Mouse (Mus musculus) heart, embryonic 15.5 days (tissue): ENCODE measurements around the gene Crabp2. TPM values are rescaled to one million over a fixed set of nuclear protein-coding genes. Genes with fewer than 3 reads are reported as not detected.

Experiments
- ATAC-seq: fragments of 200-750 bp; cut with Nextera tagmentation; replicated peaks from 2 replicates; pipeline ENCODE4 v1.8.0; 2017; ENCODE audit warnings: low read depth, moderate TSS enrichment; ENCODE audit not compliant: insufficient number of reproducible peaks, insufficient read depth, low FRiP score
- H3K27ac ChIP-seq: fragments of 300-500 bp; sonication (generic); 2 replicates; pipeline ENCODE4 v1.5.1; 2015; ENCODE audit warnings: mild to moderate bottlenecking, inconsistent platforms
- H3K27me3 ChIP-seq: fragments of 300-500 bp; sonication (generic); 2 replicates; pipeline ENCODE4 v1.6.1; 2015; ENCODE audit warnings: inconsistent platforms
- H3K36me3 ChIP-seq: fragments of 300-500 bp; sonication (generic); 2 replicates; pipeline ENCODE4 v1.6.1; 2015; ENCODE audit warnings: mild to moderate bottlenecking, inconsistent platforms
- H3K4me1 ChIP-seq: fragments of 300-500 bp; sonication (generic); replicated peaks from 2 replicates; pipeline ENCODE4 v1.6.1; 2015; ENCODE audit warnings: inconsistent platforms
- H3K4me2 ChIP-seq: fragments of 300-500 bp; sonication (generic); 2 replicates; pipeline ENCODE4 v1.6.1; 2015; ENCODE audit warnings: inconsistent platforms, mild to moderate bottlenecking, moderate library complexity
- H3K4me3 ChIP-seq: fragments of 300-500 bp; sonication (generic); 2 replicates; pipeline ENCODE4 v1.5.1; 2015; ENCODE audit warnings: mild to moderate bottlenecking, inconsistent platforms
- H3K9ac ChIP-seq: fragments of 300-500 bp; sonication (generic); 2 replicates; pipeline ENCODE4 v1.6.1; 2015; ENCODE audit warnings: mild to moderate bottlenecking, inconsistent platforms
- H3K9me3 ChIP-seq: fragments of 300-500 bp; sonication (generic); replicated peaks from 2 replicates; pipeline ENCODE4 v1.6.1; 2016; ENCODE audit warnings: inconsistent platforms
- WGBS: fragments of 180-500 bp; shearing (Covaris S2); methylation state at CpG from one replicate; pipeline ENCODE4 v1.1.7; 2015; ENCODE audit warnings: mixed read lengths; 5-methylcytosine and 5-hydroxymethylcytosine counted together
- polyA plus RNA-seq: library from polyadenylated mRNA; unstranded; fragments of >200 nt; fragmentation: Nextera tagmentation; extraction: Ambion mirVana; gene quantifications from 2 replicates; pipeline ENCODE4 v1.2.1, GENCODE M21; 2015

Crabp2 gene
- polyA plus RNA-seq, 1 experiment from 2014 or later = 4.1 TPM

- peaks cover 61% of the 10 kb centered on the region for H3K4me1 ChIP-seq
- no peaks in the 10 kb centered on the region for H3K36me3 ChIP-seq
- WGBS = 0% methylated on average over 17 of the region's 17 CpGs
- H3K9me3 ChIP-seq = no peaks in the 10 kb centered on the region
- H3K9ac ChIP-seq = peak overlapping the region; percentile 28; the same call in 1 of the 2 replicates
- peak overlapping the region; percentile 72; the same call in 1 of the 2 replicates for H3K27ac ChIP-seq
- peak overlapping the region; percentile 43 for H3K4me3 ChIP-seq
- ATAC-seq = peak; percentile 63
- H3K27me3 ChIP-seq = peaks cover 35% of the 10 kb centered on the region
- H3K4me2 ChIP-seq = peak overlapping the region; percentile 70
Observed at GRCm38 (mm10) chr3:87986868-87987267, 38.4 kb downstream of the Crabp2 start.

- ATAC-seq = peak; percentile 27; the same call in 1 of the 2 replicates
- Histone ChIP-seq H3K4me1 (peaks cover 53% of the 10 kb centered on the region), H3K27ac (no peak overlapping the region; the same call in 1 of the 2 replicates), H3K9me3 (no peaks in the 10 kb centered on the region), H3K4me3 (peak overlapping the region; percentile 43), H3K36me3 (no peaks in the 10 kb centered on the region), H3K9ac (peak overlapping the region; percentile 20; the same call in 1 of the 2 replicates), H3K27me3 (peaks cover 43% of the 10 kb centered on the region), H3K4me2 (peak overlapping the region; percentile 70)
- WGBS = 2% methylated on average over 15 of the region's 15 CpGs
Observed at GRCm38 (mm10) chr3:87987633-87988032, 39.2 kb downstream of the Crabp2 start.

- peaks cover 49% of the 10 kb centered on the region for H3K4me1 ChIP-seq
- WGBS = 6% methylated on average over 15 of the region's 15 CpGs
- ATAC-seq = no peak
- H3K9ac ChIP-seq = peak overlapping the region; percentile 20; the same call in 1 of the 2 replicates
- peak overlapping the region; percentile 70 for H3K4me2 ChIP-seq
- H3K27me3 ChIP-seq = peaks cover 47% of the 10 kb centered on the region
- no peaks in the 10 kb centered on the region for H3K36me3 ChIP-seq
- H3K27ac ChIP-seq = no peak overlapping the region
- no peaks in the 10 kb centered on the region for H3K9me3 ChIP-seq
- H3K4me3 ChIP-seq = peak overlapping the region; percentile 43
Observed at GRCm38 (mm10) chr3:87988068-87988467, 39.6 kb downstream of the Crabp2 start.

- ATAC-seq = no peak
- H3K4me3 ChIP-seq = no peak overlapping the region
- peaks cover 66% of the 10 kb centered on the region for H3K27me3 ChIP-seq
- H3K4me2 ChIP-seq = no peak overlapping the region
- no peak overlapping the region for H3K9ac ChIP-seq
- H3K9me3 ChIP-seq = no peaks in the 10 kb centered on the region
- 30% methylated on average over 10 of the region's 10 CpGs for WGBS
- no peaks in the 10 kb centered on the region for H3K36me3 ChIP-seq
- H3K4me1 ChIP-seq = peaks cover 32% of the 10 kb centered on the region
- no peak overlapping the region for H3K27ac ChIP-seq
Observed at GRCm38 (mm10) chr3:87989935-87990334, 41.5 kb downstream of the Crabp2 start.

- no peak overlapping the region for H3K9ac ChIP-seq
- peaks cover 100% of the 10 kb centered on the region for H3K27me3 ChIP-seq
- 2% methylated on average over 6 of the region's 6 CpGs for WGBS
- no peaks in the 10 kb centered on the region for H3K36me3 ChIP-seq
- no peak overlapping the region for H3K27ac ChIP-seq
- H3K4me1 ChIP-seq = peaks cover 12% of the 10 kb centered on the region
- H3K9me3 ChIP-seq = no peaks in the 10 kb centered on the region
- ATAC-seq = no peak
- no peak overlapping the region for H3K4me2 ChIP-seq
- no peak overlapping the region for H3K4me3 ChIP-seq
Observed at GRCm38 (mm10) chr3:87993436-87993835, 45.0 kb downstream of the Crabp2 start.

GRCm38 (mm10) chr3:87995331-87995730, 46.9 kb downstream of the Crabp2 start:
- Histone ChIP-seq H3K4me2 (no peak overlapping the region), H3K4me1 (peaks cover 20% of the 10 kb centered on the region), H3K27ac (no peak overlapping the region), H3K4me3 (no peak overlapping the region), H3K36me3 (no peaks in the 10 kb centered on the region), H3K27me3 (peaks cover 100% of the 10 kb centered on the region), H3K9ac (no peak overlapping the region), H3K9me3 (no peaks in the 10 kb centered on the region)
- WGBS = 28% methylated on average over 11 of the region's 11 CpGs
- ATAC-seq = no peak

GRCm38 (mm10) chr3:87996401-87996800, 47.9 kb downstream of the Crabp2 start:
- WGBS = 5% methylated on average over 15 of the region's 15 CpGs
- Histone ChIP-seq H3K27me3 (peaks cover 100% of the 10 kb centered on the region), H3K4me3 (peak overlapping the region; percentile 48; the same call in 1 of the 2 replicates), H3K36me3 (no peaks in the 10 kb centered on the region), H3K4me1 (peaks cover 26% of the 10 kb centered on the region), H3K9me3 (no peaks in the 10 kb centered on the region), H3K27ac (no peak overlapping the region), H3K9ac (no peak overlapping the region), H3K4me2 (no peak overlapping the region)
- no peak for ATAC-seq

- H3K9me3 ChIP-seq = no peaks in the 10 kb centered on the region
- ATAC-seq = no peak
- H3K27ac ChIP-seq = no peak overlapping the region
- H3K27me3 ChIP-seq = peaks cover 100% of the 10 kb centered on the region
- H3K4me2 ChIP-seq = peak overlapping the region; percentile 75
- peaks cover 27% of the 10 kb centered on the region for H3K4me1 ChIP-seq
- H3K36me3 ChIP-seq = no peaks in the 10 kb centered on the region
- peak overlapping the region; percentile 48 for H3K4me3 ChIP-seq
- WGBS = under 1% methylated on average over 49 of the region's 49 CpGs
- H3K9ac ChIP-seq = peak overlapping the region; percentile 12; the same call in 1 of the 2 replicates
Observed at GRCm38 (mm10) chr3:87996971-87997614, 48.6 kb downstream of the Crabp2 start.

- Histone ChIP-seq H3K4me3 (no peak overlapping the region), H3K9ac (no peak overlapping the region), H3K9me3 (no peaks in the 10 kb centered on the region), H3K4me1 (peaks cover 34% of the 10 kb centered on the region), H3K27me3 (peaks cover 100% of the 10 kb centered on the region), H3K36me3 (no peaks in the 10 kb centered on the region), H3K27ac (no peak overlapping the region), H3K4me2 (no peak overlapping the region)
- 6% methylated on average over 7 of the region's 7 CpGs for WGBS
- ATAC-seq = no peak
Observed at GRCm38 (mm10) chr3:87998747-87999146, 50.3 kb downstream of the Crabp2 start.

GRCm38 (mm10) chr3:87999243-87999895, 50.9 kb downstream of the Crabp2 start:
- peaks cover 99% of the 10 kb centered on the region for H3K27me3 ChIP-seq
- no peak overlapping the region for H3K9ac ChIP-seq
- ATAC-seq = no peak
- peak overlapping the region; percentile 70 for H3K4me2 ChIP-seq
- no peaks in the 10 kb centered on the region for H3K9me3 ChIP-seq
- H3K36me3 ChIP-seq = no peaks in the 10 kb centered on the region
- H3K27ac ChIP-seq = no peak overlapping the region
- peaks cover 34% of the 10 kb centered on the region for H3K4me1 ChIP-seq
- peak overlapping the region; percentile 47 for H3K4me3 ChIP-seq
- WGBS = 1% methylated on average over 38 of the region's 38 CpGs

- peaks cover 99% of the 10 kb centered on the region for H3K27me3 ChIP-seq
- under 1% methylated on average over 39 of the region's 39 CpGs for WGBS
- H3K27ac ChIP-seq = no peak within 1 kb of the TSS
- 0 out of 2 replicates have a peak within 1 kb of the TSS, but pooled peaks have one; percentile 6 for H3K9ac ChIP-seq
- peak within 1 kb of the TSS; percentile 47 for H3K4me3 ChIP-seq
- peaks cover 34% of the 10 kb centered on the region for H3K4me1 ChIP-seq
- H3K9me3 ChIP-seq = no peaks in the 10 kb centered on the region
- no peak for ATAC-seq
- H3K36me3 ChIP-seq = no peaks in the 10 kb centered on the region
- peak within 1 kb of the TSS; percentile 70 for H3K4me2 ChIP-seq
Observed at GRCm38 (mm10) chr3:88000181-88000580, 51.7 kb downstream of the Crabp2 start, which contains the start of gene Bcan. TSS of gene Bcan (minus strand) at chr3:88000230.
